Mouse (Mus musculus): ENCODE results near the gene Nfib.

- TF ChIP-seq CTCF (IDR thresholded peaks at IDR 0.05 in 2 of 3, conservative IDR thresholded peaks at IDR 0.05 in 1 of 3; ENCODE audit: control insufficient read depth in 1 of 3, insufficient read depth in 1 of 3, low read depth in 2 of 3, low read length in 3 of 3, poor library complexity in 1 of 3, severe bottlenecking in 1 of 3): no peak
- no peak for TF ChIP-seq SMC3 (IDR thresholded peaks at IDR 0.05; ENCODE audit: low read depth, low read length)
- TF ChIP-seq TCF12 (IDR thresholded peaks at IDR 0.05; ENCODE audit: low read depth, low read length): no peak
- no peak for TF ChIP-seq POLR2A (IDR thresholded peaks at IDR 0.05; ENCODE audit: control insufficient read depth in 1 of 2, insufficient read depth in 1 of 2, low read depth in 1 of 2, low read length in 2 of 2, poor library complexity in 1 of 2)
- no peak for TF ChIP-seq MAFK (IDR thresholded peaks at IDR 0.05; ENCODE audit: borderline replicate concordance, low read depth, low read length)
- TF ChIP-seq BHLHE40 (IDR thresholded peaks at IDR 0.05; ENCODE audit: borderline replicate concordance, low read depth, low read length): no peak
- TF ChIP-seq TBP (IDR thresholded peaks at IDR 0.05; ENCODE audit: low read depth, low read length): no peak
- TF ChIP-seq ZC3H11A (IDR thresholded peaks at IDR 0.05; ENCODE audit: low read depth, low read length): no peak
- TF ChIP-seq ETS1 (IDR thresholded peaks at IDR 0.05; ENCODE audit: low read depth, low read length): no peak
- no peak for TF ChIP-seq GATA1 (IDR thresholded peaks at IDR 0.05; ENCODE audit: low read depth, low read length)
- no peak for TF ChIP-seq MAZ (IDR thresholded peaks at IDR 0.05; ENCODE audit: low read depth, low read length)
These were observed 399.5 kb downstream of the Nfib start for GRCm38 (mm10) chr4:82306045-82306444.
